Mouse (Mus musculus) stomach, embryonic 16.5 days (tissue): ENCODE results near the gene Tapbp. TPM values are rescaled to one million over a fixed set of nuclear protein-coding genes. Genes with fewer than 3 reads are reported as not detected.

Experiments
- ATAC-seq: fragments of 200-750 bp; cut with Nextera tagmentation; 2 replicates; pipeline ENCODE4 v1.8.0; 2017; ENCODE audit warnings: moderate number of reproducible peaks, moderate TSS enrichment; ENCODE audit not compliant: insufficient read depth, low FRiP score
- H3K27ac ChIP-seq: fragments of 300-500 bp; sonication (generic); 2 replicates; pipeline ENCODE4 v1.5.1; 2014; ENCODE audit warnings: low read length
- H3K27me3 ChIP-seq: fragments of 300-500 bp; sonication (generic); 2 replicates; pipeline ENCODE4 v1.6.1; 2014; ENCODE audit warnings: low read length, control low read depth, mixed read lengths; ENCODE audit not compliant: control insufficient read depth, insufficient read depth
- H3K36me3 ChIP-seq: fragments of 300-500 bp; sonication (generic); 2 replicates; pipeline ENCODE4 v1.6.1; 2014; ENCODE audit warnings: low read length; ENCODE audit not compliant: control insufficient read depth, insufficient read depth
- H3K4me1 ChIP-seq: fragments of 300-500 bp; sonication (generic); 2 replicates; pipeline ENCODE4 v1.6.1; 2014; ENCODE audit warnings: low read length, control low read depth, mixed read lengths; ENCODE audit not compliant: control insufficient read depth, insufficient read depth
- H3K4me2 ChIP-seq: fragments of 300-500 bp; sonication (generic); 2 replicates; pipeline ENCODE4 v1.6.1; 2014; ENCODE audit warnings: low read depth, low read length, mixed read lengths
- H3K4me3 ChIP-seq: fragments of 300-500 bp; sonication (generic); replicated peaks from 2 replicates; pipeline ENCODE4 v1.5.1; 2014; ENCODE audit warnings: mild to moderate bottlenecking, low read length
- H3K9ac ChIP-seq: fragments of 300-500 bp; sonication (generic); 2 replicates; pipeline ENCODE4 v1.6.1; 2014; ENCODE audit warnings: low read length
- H3K9me3 ChIP-seq: fragments of 300-500 bp; sonication (generic); replicated peaks from 2 replicates; pipeline ENCODE4 v1.6.1; 2016; ENCODE audit warnings: low read length, control low read depth; ENCODE audit not compliant: control insufficient read depth
- WGBS: fragments of 180-500 bp; shearing (Covaris S2); extraction: QIAGEN DNeasy Blood & Tissue Kit; methylation state at CpG from one replicate; pipeline ENCODE4 v1.1.7; 2014; 5-methylcytosine and 5-hydroxymethylcytosine counted together
- polyA plus RNA-seq: library from polyadenylated mRNA; unstranded; fragments of >200 nt; fragmentation: Nextera tagmentation; extraction: Ambion mirVana; gene quantifications from 2 replicates; pipeline ENCODE4 v1.2.1, GENCODE M21; 2015

Gene Tapbp
- polyA plus RNA-seq, 1 experiment from 2014 or later: 58.4 TPM

DNA sequence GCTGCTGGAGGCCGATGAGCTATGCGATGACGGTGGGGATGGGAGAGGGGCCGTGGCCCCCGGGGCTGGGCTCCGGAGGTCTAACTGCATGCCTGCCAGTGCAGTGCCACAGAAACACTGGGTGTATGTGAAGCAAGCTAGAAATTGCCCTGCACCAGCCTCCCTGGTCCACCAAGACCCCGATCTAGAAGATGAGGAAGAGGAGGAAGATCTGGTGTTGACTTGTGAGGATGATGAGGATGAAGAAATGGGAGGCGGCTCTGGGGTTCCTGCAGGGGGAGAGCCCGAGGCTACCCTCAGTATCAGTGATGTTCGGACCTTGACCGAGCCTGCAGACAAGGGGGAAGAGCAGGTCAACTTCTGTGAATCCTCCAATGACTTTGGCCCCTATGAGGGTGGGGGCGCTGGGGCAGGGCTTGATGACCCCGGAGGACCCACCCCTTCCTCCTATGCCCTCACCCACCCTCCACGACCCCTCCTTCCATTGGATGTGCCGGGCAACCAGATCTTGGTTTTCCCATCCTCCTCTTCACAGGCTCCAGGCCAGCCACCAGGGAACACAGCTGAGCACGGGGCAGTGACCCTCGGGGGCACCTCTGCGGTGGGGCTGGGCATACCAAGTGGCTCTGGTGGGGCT is 2.1 kb downstream of the Tapbp start:
- ATAC-seq: no peak
- peaks cover 16% of the 10 kb centered on the region for H3K36me3 ChIP-seq
- peaks cover 23% of the 10 kb centered on the region for H3K4me1 ChIP-seq
- H3K4me2 ChIP-seq: no peak overlapping the region
- no peak overlapping the region for H3K9ac ChIP-seq
- no peak overlapping the region for H3K27ac ChIP-seq
- H3K9me3 ChIP-seq: no peaks in the 10 kb centered on the region
- no peaks in the 10 kb centered on the region for H3K27me3 ChIP-seq
- H3K4me3 ChIP-seq: no peak overlapping the region
- WGBS: 84% methylated on average over 18 of the region's 18 CpGs

DNA sequence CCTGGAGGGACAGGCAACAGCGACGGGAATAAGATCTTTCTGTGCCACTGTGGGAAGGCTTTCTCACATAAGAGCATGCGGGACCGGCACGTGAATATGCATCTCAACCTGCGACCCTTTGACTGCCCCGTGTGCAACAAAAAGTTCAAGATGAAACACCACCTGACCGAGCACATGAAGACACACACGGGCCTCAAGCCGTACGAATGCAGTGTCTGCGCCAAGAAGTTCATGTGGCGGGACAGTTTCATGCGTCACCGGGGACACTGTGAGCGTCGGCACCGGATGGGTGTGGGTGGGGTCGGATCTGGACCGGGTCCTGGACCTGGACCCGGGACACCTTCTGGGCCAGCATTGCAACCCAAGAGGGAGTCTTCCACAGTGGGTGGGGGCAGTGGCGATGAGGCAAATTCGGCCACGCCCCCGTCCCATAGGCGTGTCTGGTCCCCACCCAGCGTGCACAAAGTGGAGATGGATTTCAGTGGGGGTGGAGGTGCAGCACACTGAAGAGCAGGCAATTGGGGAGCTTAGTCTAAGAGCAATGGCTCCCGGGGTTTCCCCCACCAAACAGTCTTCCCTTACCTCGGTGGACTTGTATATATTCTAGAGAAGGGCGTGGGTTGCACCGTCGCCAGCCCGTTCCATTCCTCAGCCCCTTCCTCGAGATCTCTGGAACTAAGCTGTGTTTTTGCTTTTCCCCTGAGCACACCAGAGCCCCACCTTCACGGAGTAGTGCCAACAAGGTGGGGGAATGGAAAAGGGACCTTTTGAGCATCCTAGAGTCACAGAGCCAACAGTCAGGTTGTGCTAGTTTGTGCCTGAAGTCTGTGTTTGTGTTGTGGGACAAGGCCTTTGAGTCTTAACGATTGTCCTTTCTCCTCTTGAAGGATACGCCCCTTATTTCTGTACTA is 2.8 kb downstream of the Tapbp start:
- Histone ChIP-seq H3K9me3 (no peaks in the 10 kb centered on the region), H3K9ac (peak overlapping the region; percentile 78), H3K36me3 (peaks cover 11% of the 10 kb centered on the region), H3K4me3 (peak overlapping the region; percentile 66), H3K4me2 (peak overlapping the region; percentile 98), H3K27ac (peak overlapping the region; percentile 86), H3K27me3 (no peaks in the 10 kb centered on the region), H3K4me1 (peaks cover 23% of the 10 kb centered on the region)
- WGBS: 51% methylated on average over 37 of the region's 37 CpGs
- no peak for ATAC-seq

DNA sequence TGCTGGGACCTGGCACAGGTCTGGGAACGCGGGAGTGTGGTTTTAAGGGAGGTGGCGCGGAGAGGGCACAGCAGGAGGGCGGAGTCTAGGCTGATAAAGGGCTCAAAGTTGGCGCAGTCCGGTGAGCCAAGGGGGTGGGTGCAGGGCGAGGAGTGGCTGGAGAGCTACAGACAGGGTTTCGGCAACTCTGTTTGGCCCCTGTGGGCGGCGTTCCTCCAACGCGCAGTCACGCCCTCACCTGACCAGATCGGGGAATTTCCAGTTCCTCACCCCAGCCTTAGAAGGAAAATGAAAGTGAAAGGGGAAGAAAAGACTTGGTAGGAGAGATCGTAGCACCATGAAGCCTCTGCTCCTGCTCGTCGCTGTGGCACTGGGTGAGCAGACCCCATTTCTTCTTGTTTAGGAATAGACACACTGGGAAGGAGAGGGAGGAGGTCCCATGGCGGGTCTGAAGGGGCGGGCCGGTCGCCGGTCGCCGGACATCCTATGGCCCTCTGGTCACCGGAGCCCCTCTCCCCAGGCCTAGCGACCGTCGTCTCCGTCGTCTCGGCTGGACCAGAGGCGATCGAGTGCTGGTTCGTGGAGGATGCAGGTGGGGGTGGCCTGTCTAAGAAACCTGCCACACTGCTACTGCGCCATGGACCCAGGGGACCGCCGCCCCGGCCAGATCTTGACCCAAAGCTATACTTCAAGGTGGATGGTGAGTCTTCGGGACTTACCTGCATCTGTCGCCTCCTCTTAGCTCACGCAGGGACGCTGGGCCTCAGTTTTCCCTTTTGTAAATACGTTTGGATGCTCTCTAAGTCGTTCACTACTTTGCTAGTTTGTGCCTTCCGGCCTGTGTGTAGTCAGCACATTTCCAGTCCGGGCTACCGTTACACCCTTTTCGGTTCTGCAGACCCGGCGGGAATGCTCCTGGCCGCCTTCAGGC is 3.9 kb downstream of the Tapbp start:
- no peaks in the 10 kb centered on the region for H3K9me3 ChIP-seq
- peaks cover 23% of the 10 kb centered on the region for H3K4me1 ChIP-seq
- peak overlapping the region; percentile 66 for H3K4me3 ChIP-seq
- H3K9ac ChIP-seq: peak overlapping the region; percentile 78
- WGBS: under 1% methylated on average over 52 of the region's 52 CpGs
- peak overlapping the region; percentile 86 for H3K27ac ChIP-seq
- 0 out of 2 replicates have a peak, but pooled peaks cover 4% of the 10 kb centered on the region for H3K36me3 ChIP-seq
- H3K27me3 ChIP-seq: no peaks in the 10 kb centered on the region
- peak; percentile 67 for ATAC-seq
- peak overlapping the region; percentile 98 for H3K4me2 ChIP-seq

DNA sequence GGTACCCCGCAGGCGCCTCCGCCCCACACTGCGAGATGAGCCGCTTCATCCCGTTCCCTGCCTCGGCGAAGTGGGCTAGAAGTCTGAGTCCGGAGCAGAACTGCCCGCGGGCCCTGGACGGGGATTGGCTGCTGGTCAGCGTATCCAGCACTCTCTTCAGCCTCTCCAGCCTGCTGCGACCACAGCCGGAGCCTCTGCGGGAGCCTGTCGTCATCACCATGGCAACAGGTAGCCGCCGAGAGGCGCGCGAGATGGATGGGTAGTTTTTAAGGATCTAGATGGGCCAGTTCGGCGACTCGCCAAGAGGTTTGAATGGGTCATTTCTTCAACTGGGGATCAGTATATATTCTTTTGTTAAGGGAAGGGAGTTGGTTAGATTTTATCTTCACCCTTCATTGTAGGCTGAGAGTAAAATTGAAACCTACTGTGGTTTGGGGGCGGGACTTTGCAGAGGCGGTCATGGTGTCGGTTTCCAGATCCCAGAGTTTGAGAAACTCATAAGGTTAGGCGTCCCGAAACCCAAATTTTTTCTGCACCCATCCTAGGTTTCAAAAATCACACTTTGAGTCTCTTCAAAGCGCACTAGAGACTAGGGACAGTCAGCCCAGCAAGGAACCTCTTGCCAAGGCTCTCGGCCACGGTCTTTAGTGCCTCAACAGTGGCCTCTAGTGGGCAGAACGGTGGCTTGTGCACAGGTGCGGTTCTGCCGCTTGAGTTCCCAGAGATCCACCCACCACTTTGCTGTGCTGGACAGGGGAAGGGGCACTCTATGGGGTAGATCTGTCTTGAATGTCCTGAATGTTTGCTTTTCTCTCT is 4.8 kb downstream of the Tapbp start:
- Histone ChIP-seq H3K4me2 (peak overlapping the region; percentile 98), H3K9ac (peak overlapping the region; percentile 78), H3K4me3 (peak overlapping the region; percentile 66), H3K9me3 (no peaks in the 10 kb centered on the region), H3K36me3 (0 out of 2 replicates have a peak, but pooled peaks cover 4% of the 10 kb centered on the region), H3K27ac (peak overlapping the region; percentile 86), H3K27me3 (no peaks in the 10 kb centered on the region), H3K4me1 (peaks cover 18% of the 10 kb centered on the region)
- under 1% methylated on average over 36 of the region's 36 CpGs for WGBS
- peak; percentile 16; the same call in 1 of the 2 replicates for ATAC-seq

DNA sequence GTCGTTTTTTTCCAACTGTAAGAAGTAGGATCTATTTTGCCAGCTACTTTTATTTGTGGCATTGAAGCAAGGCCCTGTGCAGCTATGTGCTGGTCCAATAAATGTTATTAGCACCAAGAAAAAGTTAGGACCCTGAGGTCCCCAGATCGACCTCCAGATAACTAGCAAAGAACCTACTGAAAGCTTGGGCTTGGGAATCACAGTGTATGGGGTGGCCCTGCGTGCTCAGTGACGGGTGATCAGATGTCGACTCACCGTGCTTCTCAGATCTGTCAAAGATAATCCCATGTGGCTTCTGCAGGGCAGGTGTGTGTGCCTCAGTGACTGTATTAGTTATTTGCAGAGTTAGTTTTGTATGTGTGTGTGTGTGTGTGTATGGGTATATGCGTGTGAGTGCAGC is 5.7 kb downstream of the Tapbp start:
- no peaks in the 10 kb centered on the region for H3K27me3 ChIP-seq
- no peak overlapping the region for H3K4me3 ChIP-seq
- 0 out of 2 replicates have a peak, but pooled peaks cover 4% of the 10 kb centered on the region for H3K36me3 ChIP-seq
- H3K9me3 ChIP-seq: no peaks in the 10 kb centered on the region
- H3K9ac ChIP-seq: no peak overlapping the region
- no peak overlapping the region for H3K4me2 ChIP-seq
- H3K4me1 ChIP-seq: peaks cover 18% of the 10 kb centered on the region
- no peak overlapping the region for H3K27ac ChIP-seq
- WGBS: 83% methylated on average over 7 of the region's 7 CpGs
- ATAC-seq: no peak

DNA sequence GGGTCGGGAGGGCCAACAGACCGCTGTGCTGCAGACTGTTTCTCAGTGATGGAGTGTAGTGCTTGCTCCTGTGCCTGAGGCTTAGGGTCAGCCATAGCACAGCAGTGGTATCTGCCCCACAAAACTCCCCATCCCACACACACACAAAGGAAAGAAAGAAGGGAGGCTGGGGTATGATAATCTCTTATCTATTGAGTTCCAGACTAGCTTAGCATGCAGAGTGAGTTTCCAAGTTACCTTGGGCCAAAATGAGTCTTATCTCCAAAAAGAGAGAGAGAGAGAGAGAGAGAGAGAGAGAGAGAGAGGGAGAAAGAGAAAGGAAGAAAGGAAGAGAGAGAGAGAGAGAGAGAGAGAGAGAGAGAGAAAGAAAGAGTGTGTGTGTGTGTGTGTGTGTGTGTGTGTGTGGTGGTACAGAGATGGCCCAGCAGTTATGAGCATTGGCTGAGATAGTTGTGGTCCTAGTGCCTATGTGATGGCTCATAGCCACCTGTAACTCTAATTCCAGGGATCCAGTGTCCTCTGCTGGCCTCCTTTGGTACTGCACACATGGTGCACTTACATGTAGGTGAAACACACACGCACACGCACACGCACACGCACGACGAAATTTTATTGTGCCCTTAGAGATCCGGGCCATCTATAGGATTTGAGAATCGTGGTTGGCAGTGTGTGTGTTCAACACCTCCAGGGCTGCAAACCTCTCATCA is 9.0 kb downstream of the Tapbp start:
- H3K9ac ChIP-seq: no peak overlapping the region
- 88% methylated on average over 10 of the region's 10 CpGs for WGBS
- no peak overlapping the region for H3K4me2 ChIP-seq
- no peaks in the 10 kb centered on the region for H3K9me3 ChIP-seq
- no peaks in the 10 kb centered on the region for H3K27me3 ChIP-seq
- peaks cover 10% of the 10 kb centered on the region for H3K4me1 ChIP-seq
- H3K36me3 ChIP-seq: no peaks in the 10 kb centered on the region
- H3K4me3 ChIP-seq: no peak overlapping the region
- no peak for ATAC-seq
- H3K27ac ChIP-seq: no peak overlapping the region

DNA sequence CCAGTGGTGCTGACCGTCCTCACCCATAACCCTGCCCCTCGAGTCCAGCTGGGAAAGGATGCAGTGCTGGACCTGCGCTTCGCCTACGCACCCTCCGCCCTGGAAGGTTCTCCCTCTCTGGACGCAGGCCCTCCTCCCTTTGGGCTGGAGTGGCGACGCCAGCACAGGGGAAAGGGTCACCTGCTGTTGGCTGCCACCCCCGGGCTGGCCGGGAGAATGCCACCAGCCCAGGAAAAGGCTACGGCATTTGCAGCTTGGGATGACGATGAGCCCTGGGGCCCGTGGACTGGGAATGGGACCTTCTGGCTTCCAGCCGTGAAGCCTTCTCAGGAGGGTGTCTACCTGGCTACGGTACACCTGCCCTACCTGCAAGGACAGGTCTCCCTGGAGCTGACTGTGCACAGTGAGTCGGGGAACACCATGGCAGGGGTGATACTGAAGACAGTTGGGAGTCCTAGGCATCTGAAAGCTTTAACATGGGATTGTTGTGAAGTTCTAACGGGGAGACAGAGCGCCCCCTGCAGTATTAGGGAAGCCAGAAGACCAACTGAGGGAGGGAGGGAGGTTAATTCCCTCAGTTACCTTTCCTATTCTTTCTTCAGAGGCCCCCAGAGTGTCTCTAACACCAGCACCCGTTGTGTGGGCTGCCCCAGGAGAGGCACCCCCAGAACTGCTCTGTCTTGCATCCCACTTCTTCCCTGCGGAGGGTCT is 9.9 kb downstream of the Tapbp start:
- Histone ChIP-seq H3K9ac (no peak overlapping the region), H3K9me3 (no peaks in the 10 kb centered on the region), H3K36me3 (no peaks in the 10 kb centered on the region), H3K27ac (no peak overlapping the region), H3K4me1 (peaks cover 10% of the 10 kb centered on the region), H3K4me3 (no peak overlapping the region), H3K4me2 (no peak overlapping the region), H3K27me3 (no peaks in the 10 kb centered on the region)
- 82% methylated on average over 21 of the region's 21 CpGs for WGBS
- ATAC-seq: no peak
